Mouse (Mus musculus) kidney, postnatal 25 days (tissue): ENCODE measurements at regions not wholly inside any gene's neighbourhood (a gene's known extent, or its start where the extent isn't known, plus 50 kb on each side); places are given as distances from the start of the nearest gene placed in this dataset.
A peak's percentile ranks its signal among the peaks of the same experiment; 100 is the strongest.

Experiments
- DNase-seq, 2 experiments: peaks; one replicate each; pipeline ENCODE4 v3.0.0; 2021; ENCODE audit warnings: mixed read lengths in 2 of 2

DNA sequence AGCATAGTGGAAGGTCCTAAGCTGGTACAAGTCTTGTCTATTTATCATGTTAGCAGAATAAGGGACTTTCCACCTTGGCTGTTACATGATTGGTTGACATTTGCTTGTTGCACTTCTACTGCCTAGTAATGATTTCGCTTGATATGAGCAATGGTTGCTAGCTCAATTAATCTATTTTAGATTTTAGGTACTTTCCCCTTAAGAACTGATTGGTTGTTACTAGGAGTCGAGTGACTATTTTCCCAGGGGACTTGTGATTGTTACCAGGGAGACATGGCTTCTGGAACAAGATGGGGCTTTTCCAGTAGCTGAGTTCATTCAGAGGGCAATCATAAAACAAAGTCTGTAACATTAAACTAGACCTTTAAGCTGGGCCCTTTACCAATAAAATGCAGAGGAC, 100.9 kb downstream of the Nup35 start:
- no peak for DNase-seq

DNA sequence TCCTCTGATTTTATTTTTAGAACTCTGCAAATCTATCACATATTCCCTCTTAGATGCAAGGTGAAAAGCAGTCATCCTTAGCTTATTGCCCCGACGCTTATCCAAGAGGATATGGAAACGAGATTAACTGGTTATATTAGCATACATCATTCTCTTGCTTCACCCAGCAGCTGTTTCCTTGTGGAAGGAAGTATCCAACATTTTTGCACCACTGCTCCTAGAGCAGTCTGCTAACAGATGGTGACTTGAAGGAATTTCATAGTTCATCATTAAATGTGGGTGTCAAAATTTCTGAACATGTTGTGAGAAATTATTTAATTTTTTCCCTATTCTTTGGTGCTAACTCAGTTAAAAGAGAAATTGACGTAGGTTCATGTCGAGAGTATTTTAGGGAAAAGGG, 107.0 kb downstream of the Nup35 start:
- no peak for DNase-seq

DNA sequence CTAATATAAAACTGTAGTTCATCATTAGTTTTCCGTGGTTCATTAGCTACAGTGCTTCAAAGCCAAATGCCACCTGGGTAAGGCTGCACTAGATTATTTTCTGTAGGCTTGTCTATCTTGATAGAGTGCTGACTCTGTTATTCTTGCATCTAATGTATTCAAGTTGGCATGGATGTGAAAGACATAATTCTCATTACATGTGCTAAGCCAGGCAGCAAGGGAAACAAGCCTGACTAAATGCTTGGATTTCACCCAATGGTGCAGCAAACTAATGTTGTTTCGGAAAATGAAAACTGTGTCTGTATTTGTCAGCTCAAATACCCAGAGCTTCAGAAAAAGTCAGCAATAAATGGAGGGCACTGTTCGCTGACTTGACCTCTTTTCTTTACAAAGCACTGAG, 114.3 kb downstream of the Nup35 start:
- no peak for DNase-seq

DNA sequence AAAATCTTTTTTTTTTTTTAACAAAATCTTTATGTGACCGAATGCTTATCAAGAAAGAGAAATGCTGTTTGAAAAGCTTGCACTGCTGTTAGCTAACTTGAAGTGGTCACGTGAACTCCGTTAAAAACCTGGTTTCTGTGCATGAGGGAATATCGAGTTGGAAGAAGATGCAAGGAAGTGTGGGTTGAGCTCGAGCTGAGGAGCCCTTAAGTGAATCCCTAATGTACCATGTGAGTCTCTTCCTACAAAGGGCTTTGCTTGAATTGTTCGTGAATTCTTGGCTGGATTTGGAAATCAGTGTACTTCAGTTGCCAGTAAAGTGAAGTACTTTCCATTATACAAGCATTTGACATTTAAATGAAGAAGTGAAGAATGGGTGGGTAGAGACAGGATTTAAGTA, 129.7 kb downstream of the Nup35 start:
- no peak for DNase-seq

DNA sequence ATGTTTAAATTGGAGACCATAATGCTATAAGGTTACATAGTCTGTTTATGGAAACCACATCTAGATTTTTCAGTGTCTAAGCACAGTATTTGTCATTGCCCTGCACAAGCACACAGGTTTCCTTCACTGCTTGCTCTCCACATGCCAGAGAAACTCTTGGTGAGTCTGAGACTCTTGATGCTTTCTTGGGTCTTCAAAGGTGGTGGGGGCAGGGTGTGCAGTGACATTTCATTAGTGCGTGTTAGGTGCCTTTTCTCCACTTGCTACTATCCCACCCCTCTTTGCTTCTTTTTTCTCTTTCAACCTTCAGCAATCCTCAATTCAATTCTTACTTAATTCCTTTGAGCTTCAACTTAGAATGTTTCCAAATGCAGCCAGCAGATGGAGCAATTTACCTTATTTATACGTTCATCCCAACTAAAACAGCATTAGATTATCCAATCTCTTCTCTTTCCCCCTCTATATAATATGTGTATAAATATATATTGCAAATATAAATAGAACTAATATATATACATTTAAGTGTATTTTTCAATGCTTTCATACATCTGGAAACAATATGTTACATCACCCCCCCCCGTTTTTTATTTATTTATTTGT, 145.1 kb downstream of the Nup35 start:
- DNase-seq: peak in 1 of 2 experiments; percentile 69

DNA sequence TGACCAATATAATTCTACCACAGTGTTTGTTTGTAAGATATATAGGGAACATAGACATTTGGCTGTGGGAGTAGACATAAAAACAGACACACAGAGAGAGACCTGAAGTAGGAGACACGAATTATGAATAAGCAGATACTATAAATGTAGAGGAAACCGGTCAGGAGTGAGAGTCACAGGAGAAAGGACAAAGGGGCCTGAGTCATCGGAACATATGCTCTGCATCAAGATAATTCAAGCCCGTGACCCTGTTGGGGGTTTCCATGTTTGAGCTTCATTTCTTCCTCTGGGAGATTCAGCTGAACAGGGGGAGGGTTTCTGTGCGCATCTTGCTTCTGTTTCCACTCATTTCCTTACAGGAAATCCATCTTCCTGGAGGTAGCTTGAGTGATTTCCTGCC, 154.1 kb downstream of the Nup35 start:
- peak in 1 of 2 experiments; percentile 1 for DNase-seq

DNA sequence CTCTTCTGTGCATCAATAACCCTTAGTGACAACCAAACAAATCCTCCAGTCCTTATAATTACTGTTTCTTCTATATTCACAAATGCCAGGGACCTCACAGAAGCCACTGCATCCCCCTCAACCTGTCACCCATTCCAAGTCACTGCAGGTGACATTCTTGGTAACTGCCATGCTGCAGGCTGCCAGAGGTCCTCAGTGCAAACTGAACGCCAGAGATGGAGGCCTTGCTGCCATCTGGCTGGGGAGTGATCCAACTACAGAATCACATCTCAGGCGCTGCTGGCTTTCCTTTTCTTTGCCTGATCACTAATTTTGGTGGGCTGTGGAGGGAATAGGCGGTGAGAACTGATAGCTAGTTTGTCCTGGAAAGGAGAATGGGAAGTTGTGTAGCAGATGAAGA, 155.4 kb downstream of the Nup35 start:
- no peak for DNase-seq

DNA sequence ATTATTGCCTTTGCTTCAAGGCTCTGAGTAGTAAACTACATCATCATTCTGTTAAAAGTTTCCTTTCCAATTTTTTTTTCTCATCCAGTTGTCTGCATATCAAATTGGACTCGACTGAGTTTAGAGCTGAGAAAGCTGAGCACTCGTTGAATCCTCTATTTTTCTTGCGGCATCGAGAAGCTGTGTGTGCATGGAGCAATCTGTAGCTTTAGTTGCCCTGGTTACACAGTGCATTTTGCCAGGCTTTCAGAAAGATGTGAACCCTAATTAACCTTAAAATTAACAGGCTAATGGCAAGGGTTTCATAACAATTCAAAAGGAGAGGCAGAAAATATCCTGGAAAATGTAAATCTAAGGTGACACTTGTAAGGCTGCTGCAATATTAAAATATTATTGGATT, 169.3 kb downstream of the Nup35 start:
- DNase-seq: no peak

DNA sequence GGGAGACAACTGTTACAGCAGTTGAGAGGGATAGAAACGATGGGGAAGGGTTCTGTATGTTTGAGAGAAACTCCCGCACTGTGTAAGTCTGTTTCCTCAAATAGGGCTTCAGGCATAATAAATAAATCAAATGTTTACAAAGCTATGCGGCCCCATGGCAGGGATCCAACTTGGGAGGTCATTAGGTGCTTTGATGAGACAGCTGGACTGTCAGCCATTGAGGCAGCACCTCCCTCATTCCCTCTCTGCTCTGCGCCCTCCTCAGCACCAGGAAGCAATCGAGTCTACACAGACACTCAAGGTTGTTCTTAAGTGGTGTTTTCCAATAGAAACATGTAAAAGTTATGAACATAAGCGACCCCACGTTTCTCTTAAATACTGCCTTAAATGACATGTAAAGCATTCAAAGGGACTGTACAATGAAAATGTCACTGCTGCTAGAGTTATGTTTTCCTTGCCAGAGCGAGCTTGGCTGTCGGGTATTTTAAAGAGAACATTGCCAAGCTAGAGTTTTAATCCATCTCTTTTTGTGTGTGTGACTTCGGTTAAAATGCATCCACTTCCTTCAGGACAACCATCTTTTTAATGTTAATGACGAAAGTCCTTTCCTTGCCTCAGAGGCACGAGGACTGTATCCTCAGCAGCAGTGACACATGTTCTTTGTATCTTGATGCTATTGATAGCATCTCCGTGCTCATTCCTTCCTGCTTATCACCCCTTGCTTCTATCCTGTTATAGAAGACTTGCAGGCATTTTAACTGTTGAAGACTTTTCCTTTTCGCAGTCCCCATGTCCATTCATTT, 176.5 kb downstream of the Nup35 start:
- peak in 1 of 2 experiments; percentile 4 for DNase-seq

DNA sequence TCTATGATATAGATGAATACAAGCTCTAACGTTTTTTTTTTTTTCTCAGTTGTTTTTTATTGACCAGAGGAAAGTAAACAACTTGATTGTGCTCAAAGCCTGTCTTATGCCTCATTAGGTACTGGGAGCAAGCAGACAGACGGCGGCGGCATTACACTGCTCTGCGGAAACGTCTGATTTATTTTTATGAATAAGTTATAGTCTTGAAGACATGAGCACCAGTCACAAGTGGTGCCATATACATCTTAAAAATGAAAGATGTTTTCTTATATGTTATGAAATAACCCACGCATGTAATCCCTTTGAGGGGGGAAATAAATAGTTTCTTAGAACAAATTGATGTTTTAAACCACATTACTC, 177.1 kb downstream of the Nup35 start:
- DNase-seq: no peak

DNA sequence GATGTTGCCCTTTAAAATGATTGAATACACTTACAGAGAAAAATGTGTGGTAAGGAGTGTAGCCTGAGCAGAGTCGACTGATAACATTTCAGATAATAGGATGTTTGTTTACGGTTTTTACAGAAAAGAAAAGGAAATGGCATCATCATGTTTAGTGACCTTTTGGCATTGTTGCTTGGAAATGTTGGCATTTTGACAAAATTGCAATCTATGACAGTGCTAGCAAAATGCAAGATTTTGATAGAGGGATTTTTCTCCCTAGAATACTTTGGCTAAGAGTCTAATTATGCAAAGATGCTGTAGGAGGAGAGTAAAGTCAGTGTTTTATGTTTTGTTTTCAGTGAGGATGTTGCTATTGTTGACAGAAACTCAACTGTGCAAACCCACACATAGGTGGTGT, 202.2 kb downstream of the Nup35 start:
- no peak for DNase-seq

DNA sequence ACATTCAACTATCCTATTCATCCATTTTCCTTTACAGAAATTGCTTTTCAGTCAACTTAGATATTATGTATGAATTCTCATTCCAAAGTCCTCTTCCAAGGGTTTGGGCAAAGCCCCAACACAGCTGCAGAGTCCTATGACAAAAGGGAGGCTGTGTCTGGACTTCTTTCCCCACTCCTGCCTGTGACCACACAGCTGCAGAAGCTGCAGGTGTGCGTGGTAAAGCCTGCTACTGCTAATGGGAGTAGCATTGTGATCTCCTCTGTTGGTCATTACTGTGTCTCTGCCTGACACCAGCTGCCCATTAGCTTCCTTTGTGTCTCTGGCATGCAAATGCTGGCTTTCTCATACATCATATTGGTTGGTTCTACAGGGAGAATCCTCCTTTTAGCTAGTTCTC, 234.0 kb downstream of the Nup35 start:
- DNase-seq: no peak

DNA sequence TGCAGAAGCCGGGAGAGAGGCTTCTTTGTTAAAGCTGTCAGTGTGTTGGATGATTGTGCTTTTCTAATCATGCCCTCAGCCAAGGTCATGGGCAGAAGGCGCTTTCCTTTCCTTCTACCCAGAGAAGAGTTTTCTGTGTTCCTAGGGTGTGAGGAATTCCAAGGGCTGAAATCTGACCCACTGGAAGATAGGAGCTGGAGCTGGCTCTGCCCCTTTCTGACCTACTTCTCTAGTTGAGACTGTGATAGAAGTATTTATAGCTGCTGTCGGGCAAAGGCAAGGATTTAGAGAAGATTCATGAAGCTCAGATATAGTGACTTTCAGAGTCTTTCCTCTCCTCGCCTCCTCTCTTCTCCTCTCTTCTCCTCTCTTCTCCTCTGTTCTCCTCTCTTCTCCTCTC, 238.2 kb downstream of the Nup35 start:
- no peak for DNase-seq

DNA sequence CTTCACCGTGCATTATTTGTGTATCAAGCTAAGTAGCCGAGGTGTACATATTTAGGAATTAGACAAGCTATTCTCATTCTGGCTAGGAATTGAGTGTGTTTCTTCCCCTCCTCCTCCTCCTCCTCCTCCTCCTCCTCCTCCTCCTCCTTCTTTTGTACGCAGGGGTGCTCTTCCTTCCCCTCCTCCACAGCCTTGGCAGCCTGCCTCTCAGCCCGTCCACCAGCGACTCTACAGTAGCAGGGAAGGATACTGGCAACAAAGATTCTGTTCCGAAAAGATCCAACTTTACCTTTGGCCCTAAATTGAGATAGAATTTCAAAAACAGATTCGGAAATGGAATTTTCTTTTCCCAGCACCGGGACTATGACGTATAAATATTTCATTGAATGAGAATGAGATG, 253.0 kb downstream of the Nup35 start:
- no peak for DNase-seq

DNA sequence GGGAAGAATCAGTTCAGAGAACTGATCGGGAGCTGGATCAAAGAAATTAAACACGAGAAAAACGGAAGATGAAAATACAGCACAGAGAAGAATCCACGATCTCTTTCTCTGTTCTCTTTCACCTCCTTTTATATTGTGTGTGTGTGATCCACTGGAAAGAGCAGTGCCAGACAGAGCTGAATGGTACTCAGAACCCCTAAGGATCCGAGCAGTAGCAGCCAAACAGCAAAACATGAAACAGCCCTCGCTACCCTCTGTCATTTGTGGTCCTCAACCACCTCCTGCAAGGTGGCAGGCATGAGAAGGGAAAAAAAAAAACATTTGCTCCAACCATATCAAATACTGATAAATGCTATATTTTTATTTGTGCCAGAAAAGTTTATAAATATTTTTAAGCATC, 253.4 kb downstream of the Nup35 start:
- DNase-seq: no peak

DNA sequence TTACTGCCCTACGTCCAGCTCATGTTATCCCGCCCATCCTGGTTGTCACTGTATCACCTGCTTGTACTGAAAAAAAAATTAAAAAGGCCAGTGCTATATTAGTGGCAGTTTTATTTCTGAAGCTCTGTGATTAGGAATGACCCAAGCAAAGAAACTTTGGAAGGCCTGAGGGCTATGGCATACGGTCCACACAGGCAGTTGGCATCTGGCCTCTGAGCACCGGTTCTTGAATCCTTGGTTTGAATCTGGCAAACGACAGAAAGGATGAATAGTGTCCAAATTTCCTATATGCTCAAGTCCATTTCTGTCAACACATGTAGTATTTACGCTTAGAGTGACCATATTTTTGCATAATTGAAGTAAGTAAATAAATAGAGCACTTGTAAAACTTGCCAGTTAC, 254.3 kb downstream of the Nup35 start:
- DNase-seq: no peak

DNA sequence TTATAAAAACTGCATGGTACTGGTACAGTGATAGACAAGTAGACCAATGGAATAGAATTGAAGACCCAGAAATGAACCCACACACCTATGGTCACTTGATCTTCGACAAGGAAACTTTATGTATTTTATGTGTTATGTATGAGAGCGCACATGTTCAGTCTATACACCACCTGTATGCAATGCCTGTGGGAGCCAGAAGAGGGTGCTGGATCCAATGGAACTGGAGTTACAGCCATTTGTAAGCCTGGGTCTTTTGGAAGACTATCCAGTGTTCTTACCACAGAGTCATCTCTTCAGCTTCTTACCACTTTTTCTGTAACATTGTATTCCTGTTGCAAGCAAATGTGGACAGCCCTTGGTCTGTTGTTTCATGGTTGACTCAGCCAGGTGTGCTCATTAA, 261.4 kb downstream of the Nup35 start:
- DNase-seq: no peak

DNA sequence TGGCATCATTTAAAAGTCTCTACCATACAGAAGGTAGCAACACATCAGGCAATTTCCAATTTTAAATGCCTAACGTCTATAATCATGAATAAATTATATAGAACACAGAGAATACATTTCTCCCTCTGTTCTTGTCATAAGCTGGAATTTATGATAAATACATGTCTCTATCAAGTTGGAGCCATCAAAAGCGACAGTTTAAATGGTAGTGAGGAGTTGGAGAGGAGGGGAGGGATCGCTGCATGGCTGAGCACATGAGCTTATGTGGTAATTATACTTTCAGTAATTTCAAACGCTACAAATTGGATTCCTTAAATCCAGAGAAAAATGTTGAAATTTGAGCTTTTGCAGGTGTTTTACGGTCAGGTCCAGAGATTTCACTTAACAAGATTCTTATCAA, 267.2 kb downstream of the Nup35 start:
- DNase-seq: no peak

DNA sequence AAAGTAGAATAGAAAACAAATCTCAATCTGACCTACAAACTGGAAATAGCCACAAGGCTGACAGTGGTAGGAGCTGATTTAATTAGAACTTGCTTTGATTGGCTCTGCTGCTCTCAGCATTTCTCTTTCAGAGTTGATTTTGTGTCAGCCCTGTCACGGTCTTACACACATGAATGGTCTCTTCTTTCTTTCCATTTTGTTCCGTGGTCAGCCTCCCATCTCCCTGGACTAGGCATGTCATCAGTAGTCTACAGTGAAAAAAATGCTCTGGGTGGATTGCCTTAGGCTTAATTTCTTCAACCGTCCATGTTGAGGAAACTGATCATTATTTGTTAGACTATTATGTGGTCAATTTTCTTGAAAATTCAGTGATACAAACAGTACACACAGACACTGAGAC, 285.0 kb downstream of the Nup35 start:
- no peak for DNase-seq

DNA sequence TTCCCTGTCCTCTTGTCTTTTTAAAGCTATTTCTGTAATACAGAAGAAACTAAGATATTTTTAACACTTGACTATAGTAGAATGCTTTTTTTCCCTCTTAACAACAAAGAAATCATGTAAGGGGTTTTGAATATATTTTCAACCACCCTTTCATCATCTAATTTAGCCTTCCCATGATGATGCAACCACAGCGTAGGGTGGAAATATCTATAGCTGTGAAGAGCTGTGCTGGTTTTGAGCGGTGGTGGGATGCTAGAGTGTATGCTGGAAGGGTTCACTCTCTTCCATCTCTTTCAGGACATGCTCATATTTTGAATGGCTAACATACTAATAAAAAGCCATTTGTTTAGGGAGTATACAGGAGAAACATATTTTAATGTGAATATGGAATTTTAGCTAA, 296.4 kb downstream of the Nup35 start:
- no peak for DNase-seq

DNA sequence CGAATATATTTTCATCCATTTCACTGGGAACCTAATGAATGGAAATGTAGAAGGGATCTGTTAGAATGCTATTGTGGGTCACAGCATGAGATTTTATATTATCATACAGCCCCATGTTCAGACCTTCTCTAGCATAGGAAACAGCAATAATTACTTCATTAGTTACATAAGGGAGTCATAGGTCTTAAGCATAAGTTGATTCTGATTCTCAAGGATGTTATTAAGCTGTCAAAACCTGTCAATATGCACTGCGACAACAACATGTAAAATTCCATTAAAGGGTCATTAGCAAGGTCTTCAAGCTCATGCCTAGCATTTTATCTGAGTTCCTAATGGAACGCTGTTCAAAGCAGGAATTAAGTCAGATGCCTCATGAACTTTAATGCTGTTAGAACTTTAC, 328.5 kb downstream of the Nup35 start:
- DNase-seq: no peak

DNA sequence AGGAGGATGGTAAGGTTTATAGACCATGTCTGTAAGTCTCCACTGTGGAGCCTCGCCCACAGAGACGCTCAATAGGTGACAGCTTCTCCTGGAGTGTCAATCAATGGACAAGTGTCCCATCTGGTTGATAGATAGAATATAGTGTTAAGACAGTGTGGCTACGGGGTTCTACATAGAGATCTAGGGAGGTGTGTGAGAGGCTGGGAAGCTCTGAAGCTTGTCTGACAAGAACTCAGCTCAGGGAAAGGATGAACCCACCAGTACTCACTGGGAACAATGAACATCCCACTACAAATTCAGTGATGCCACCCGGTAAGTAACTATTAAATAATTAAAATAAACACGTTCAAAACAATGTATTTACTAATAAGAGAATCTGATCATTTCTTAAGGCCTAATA, 349.7 kb downstream of the Nup35 start:
- DNase-seq: no peak

DNA sequence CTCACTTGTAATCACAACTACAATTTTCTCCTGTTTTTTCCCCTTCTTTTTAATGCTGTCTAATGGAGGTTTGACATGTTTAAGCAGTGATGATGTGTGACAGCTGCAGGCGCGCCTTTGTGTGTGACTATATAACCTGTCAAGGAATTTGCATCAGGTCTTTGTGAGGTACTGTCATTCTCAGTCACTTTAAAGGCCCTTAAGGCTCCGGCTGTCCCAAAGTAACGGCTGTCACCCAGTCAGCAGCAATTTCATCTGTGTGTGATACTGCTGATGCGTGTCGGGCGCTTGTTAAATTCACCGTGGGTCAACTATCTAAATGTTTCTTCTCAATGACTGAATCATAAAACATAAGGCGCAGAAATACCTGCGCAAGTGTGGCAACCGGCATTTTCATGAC, 350.2 kb downstream of the Nup35 start:
- no peak for DNase-seq

DNA sequence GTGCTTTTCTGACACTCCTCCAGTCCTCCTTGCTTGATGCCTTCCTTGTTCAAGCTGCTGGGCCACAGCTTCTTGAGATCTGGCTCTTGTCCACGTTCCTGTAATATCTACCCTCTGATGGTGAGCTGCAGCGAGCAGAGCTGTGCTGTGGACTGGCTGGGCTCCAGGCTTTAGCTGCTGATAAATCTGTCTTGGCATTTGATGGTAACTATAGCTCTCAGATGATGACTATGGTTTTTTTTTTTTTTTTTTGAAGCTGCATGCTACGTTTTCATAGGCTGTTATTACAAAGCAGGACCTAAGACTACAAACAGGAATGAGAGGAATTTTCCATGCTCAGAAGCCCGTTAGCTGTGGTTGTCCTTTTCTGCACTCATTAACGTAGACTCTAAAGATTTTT, 352.3 kb downstream of the Nup35 start:
- peak in 1 of 2 experiments; percentile 2 for DNase-seq

DNA sequence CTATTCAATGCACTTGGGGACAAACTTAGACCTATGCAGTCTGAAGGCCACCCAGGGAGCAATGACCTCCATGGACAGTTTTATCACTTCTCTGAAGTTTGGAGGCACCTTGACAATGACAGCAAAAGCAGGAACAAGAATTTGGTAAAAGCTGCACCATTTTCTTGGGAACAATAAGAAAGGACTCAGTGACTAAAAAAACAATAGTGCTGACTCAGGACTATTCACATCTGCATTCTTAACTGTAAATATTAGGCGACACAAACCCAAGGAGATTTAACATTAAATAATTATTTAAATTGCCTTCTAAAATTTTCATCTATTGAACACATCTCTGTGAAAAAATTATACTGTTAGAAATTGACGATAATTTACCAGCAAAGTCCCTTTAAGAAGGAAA, 356.2 kb downstream of the Nup35 start:
- DNase-seq: no peak
